Mouse (Mus musculus) frontal cortex, postnatal 25 days (tissue): Measurements from ENCODE around the gene Map3k1.

ENCODE experiments used
- DNase-seq, 2 experiments: peaks; one replicate each; pipeline ENCODE4 v3.0.0; 2022; ENCODE audit warnings: low spot score in 2 of 2

Map3k1 gene

GRCm38 (mm10) chr13:111808637-111809465 is at the start of gene Map3k1:
Gene Map3k1 (minus strand): TSS chr13:111808993.
- DNase-seq, result peak; percentile 42 to 48

GRCm38 (mm10) chr13:111856786-111857455 is 48.1 kb upstream of the Map3k1 start:
- no peak for DNase-seq

- DNase-seq, result no peak
Measured at GRCm38 (mm10) chr13:111856232-111856631, 47.4 kb upstream of the Map3k1 start.

- no peak for DNase-seq
Measured at GRCm38 (mm10) chr13:111852451-111853224, 43.8 kb upstream of the Map3k1 start.

- no peak for DNase-seq
Measured at GRCm38 (mm10) chr13:111850046-111850837, 41.4 kb upstream of the Map3k1 start.

- no peak for DNase-seq
Measured at GRCm38 (mm10) chr13:111845471-111845870, 36.7 kb upstream of the Map3k1 start.

- no peak for DNase-seq
Measured at GRCm38 (mm10) chr13:111844313-111844712, 35.5 kb upstream of the Map3k1 start.

GRCm38 (mm10) chr13:111835787-111836186 is 27.0 kb upstream of the Map3k1 start:
- no peak for DNase-seq

- no peak for DNase-seq
Measured at GRCm38 (mm10) chr13:111834613-111835012, 25.8 kb upstream of the Map3k1 start.

- no peak for DNase-seq
Measured at GRCm38 (mm10) chr13:111829473-111829872, 20.7 kb upstream of the Map3k1 start.

GRCm38 (mm10) chr13:111827481-111827880 is 18.7 kb upstream of the Map3k1 start:
- no peak for DNase-seq

GRCm38 (mm10) chr13:111824178-111824577 is 15.4 kb upstream of the Map3k1 start:
- DNase-seq, result no peak

- DNase-seq, result no peak
Measured at GRCm38 (mm10) chr13:111821727-111822375, 13.1 kb upstream of the Map3k1 start.

GRCm38 (mm10) chr13:111819618-111820385 is 11.0 kb upstream of the Map3k1 start:
- DNase-seq, result no peak

GRCm38 (mm10) chr13:111819106-111819505 is 10.3 kb upstream of the Map3k1 start:
- no peak for DNase-seq

- DNase-seq, result no peak
Measured at GRCm38 (mm10) chr13:111818216-111818903, 9.6 kb upstream of the Map3k1 start.

GRCm38 (mm10) chr13:111817773-111818172 is 9.0 kb upstream of the Map3k1 start:
- DNase-seq, result no peak

GRCm38 (mm10) chr13:111816431-111816830 is 7.6 kb upstream of the Map3k1 start:
- no peak for DNase-seq

GRCm38 (mm10) chr13:111815486-111815885 is 6.7 kb upstream of the Map3k1 start:
- no peak for DNase-seq

- DNase-seq, result no peak
Measured at GRCm38 (mm10) chr13:111815017-111815416, 6.2 kb upstream of the Map3k1 start.
